Mouse (Mus musculus) neural tube, embryonic 15.5 days (tissue): ENCODE measurements around the gene Olig1. TPM values are rescaled to one million over a fixed set of nuclear protein-coding genes. Genes with fewer than 3 reads are reported as not detected.

ENCODE experiments used
- ATAC-seq: fragments of 200-750 bp; cut with Nextera tagmentation; 2 replicates; pipeline ENCODE4 v1.8.0; 2017; ENCODE audit warnings: mild to moderate bottlenecking, moderate TSS enrichment, moderate library complexity; ENCODE audit not compliant: low FRiP score
- H3K27ac ChIP-seq: fragments of 300-500 bp; sonication (generic); replicated peaks from 2 replicates; pipeline ENCODE4 v1.5.1; 2015; ENCODE audit warnings: mild to moderate bottlenecking, inconsistent platforms
- H3K27me3 ChIP-seq: fragments of 300-500 bp; sonication (generic); replicated peaks from 2 replicates; pipeline ENCODE4 v1.6.1; 2015; ENCODE audit warnings: inconsistent platforms
- H3K36me3 ChIP-seq: fragments of 300-500 bp; sonication (generic); 2 replicates; pipeline ENCODE4 v1.6.1; 2015; ENCODE audit warnings: inconsistent platforms
- H3K4me1 ChIP-seq: fragments of 300-500 bp; sonication (generic); 2 replicates; pipeline ENCODE4 v1.6.1; 2015; ENCODE audit warnings: inconsistent platforms
- H3K4me2 ChIP-seq: fragments of 300-500 bp; sonication (generic); 2 replicates; pipeline ENCODE4 v1.6.1; 2015; ENCODE audit warnings: inconsistent platforms, mild to moderate bottlenecking, moderate library complexity
- H3K4me3 ChIP-seq: fragments of 300-500 bp; sonication (generic); replicated peaks from 2 replicates; pipeline ENCODE4 v1.5.1; 2015; ENCODE audit warnings: mild to moderate bottlenecking, inconsistent platforms
- H3K9ac ChIP-seq: fragments of 300-500 bp; sonication (generic); replicated peaks from 2 replicates; pipeline ENCODE4 v1.6.1; 2015; ENCODE audit warnings: mild to moderate bottlenecking, inconsistent platforms
- H3K9me3 ChIP-seq: fragments of 300-500 bp; sonication (generic); replicated peaks from 2 replicates; pipeline ENCODE4 v1.6.1; 2016; ENCODE audit warnings: inconsistent platforms
- WGBS: fragments of 180-500 bp; shearing (Covaris S2); methylation state at CpG from one replicate; pipeline ENCODE4 v1.1.7; 2015; ENCODE audit warnings: mixed read lengths; 5-methylcytosine and 5-hydroxymethylcytosine counted together
- polyA plus RNA-seq: library from polyadenylated mRNA; unstranded; fragments of >200 nt; fragmentation: Nextera tagmentation; extraction: Ambion mirVana; gene quantifications from 2 replicates; pipeline ENCODE4 v1.2.1, GENCODE M21; 2015

Olig1 gene
- polyA plus RNA-seq, 1 experiment from 2014 or later, result 86.7 TPM

DNA sequence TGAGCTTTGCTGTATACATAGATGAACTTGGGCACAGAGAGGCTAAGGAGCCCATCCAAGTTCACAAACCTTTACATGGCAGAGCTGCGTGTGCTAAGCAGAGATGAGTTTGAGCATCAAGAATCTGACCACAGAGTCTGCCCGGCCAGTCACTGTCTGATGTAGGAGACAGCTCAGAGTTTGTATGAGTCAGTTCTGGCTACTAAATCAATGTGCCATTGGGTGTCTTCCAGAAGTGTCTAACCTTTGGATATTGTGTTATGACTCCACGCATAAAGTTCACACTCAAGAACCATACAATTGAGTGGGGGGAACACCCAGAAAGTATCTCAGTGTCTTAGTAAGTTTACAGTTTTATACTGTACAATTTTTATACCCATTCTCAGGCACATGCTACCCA, 8.7 kb upstream of the Olig1 start:
- no peak for ATAC-seq
- no peaks in the 10 kb centered on the region for H3K36me3 ChIP-seq
- no peak overlapping the region for H3K9ac ChIP-seq
- no peaks in the 10 kb centered on the region for H3K4me1 ChIP-seq
- H3K4me3 ChIP-seq, result no peak overlapping the region
- H3K27me3 ChIP-seq, result peaks cover 95% of the 10 kb centered on the region
- H3K4me2 ChIP-seq, result no peak overlapping the region
- H3K9me3 ChIP-seq, result no peaks in the 10 kb centered on the region
- no peak overlapping the region for H3K27ac ChIP-seq
- WGBS, result 93% methylated on average over 3 of the region's 3 CpGs

DNA sequence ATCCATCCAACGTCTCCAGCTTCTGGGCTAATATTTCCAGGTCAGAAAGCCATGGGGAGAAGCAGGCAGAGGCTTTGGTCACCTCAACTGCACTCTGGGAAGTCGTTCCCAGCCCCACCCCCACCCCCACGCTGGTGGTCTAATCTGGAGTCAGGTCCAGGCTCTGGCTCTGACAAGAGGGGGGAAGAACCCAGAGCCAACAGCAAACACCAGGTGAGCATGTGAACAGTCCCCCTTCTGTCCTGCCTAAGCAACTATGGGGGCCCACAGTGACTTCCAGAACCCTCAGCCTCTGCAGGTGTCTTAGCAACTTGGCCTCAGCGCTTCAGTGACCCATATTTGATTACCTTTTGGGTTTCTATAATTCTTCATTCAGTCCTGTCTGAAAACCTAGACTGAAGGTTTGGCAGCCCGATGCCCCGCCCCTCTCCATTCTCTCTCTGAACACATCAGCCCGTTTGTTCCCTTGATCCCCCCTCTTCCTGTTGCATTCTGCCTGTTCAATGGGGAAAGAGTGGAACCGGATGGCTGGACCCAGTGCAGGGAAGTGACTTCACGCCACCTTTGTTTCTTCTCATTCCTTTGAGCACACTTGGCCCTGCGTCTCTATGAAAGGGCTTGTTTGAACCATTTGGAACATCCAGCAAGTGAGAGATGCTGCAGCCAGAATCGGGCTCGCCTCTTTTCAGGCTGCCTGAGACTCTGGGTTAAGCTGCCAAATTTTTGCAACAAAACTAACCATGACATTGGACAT, 6.9 kb upstream of the Olig1 start:
- no peak overlapping the region for H3K4me2 ChIP-seq
- peaks cover 95% of the 10 kb centered on the region for H3K27me3 ChIP-seq
- H3K9ac ChIP-seq, result no peak overlapping the region
- H3K4me3 ChIP-seq, result no peak overlapping the region
- 32% methylated on average over 12 of the region's 12 CpGs for WGBS
- H3K9me3 ChIP-seq, result no peaks in the 10 kb centered on the region
- peak; percentile 85 for ATAC-seq
- H3K4me1 ChIP-seq, result no peaks in the 10 kb centered on the region
- H3K27ac ChIP-seq, result peak overlapping the region; percentile 54
- H3K36me3 ChIP-seq, result no peaks in the 10 kb centered on the region

DNA sequence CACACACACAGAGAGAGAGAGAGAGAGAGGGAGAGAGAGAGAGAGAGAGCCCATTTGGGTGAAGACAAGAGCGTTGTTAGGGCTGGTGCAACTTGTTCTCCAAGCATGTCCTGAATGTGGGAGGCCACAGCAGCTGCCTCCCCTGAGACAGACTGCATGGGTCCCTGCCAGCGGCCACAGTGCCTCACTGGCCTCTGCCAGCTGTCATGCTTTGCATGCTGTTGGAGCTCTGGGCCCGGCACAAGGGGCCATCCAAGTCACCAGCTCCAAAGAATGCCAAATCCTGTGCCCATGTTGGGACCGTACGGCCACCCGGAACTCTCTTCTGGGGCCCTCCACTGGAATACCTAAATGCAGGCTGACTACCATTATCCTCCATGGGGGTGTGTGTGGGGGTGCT, 3.6 kb upstream of the Olig1 start:
- no peaks in the 10 kb centered on the region for H3K9me3 ChIP-seq
- H3K36me3 ChIP-seq, result no peaks in the 10 kb centered on the region
- peak; percentile 40; the same call in 1 of the 2 replicates for ATAC-seq
- H3K4me3 ChIP-seq, result no peak overlapping the region
- H3K27ac ChIP-seq, result no peak overlapping the region
- no peak overlapping the region for H3K9ac ChIP-seq
- WGBS, result 69% methylated on average over 6 of the region's 6 CpGs
- peaks cover 20% of the 10 kb centered on the region for H3K4me1 ChIP-seq
- H3K4me2 ChIP-seq, result no peak overlapping the region
- peaks cover 95% of the 10 kb centered on the region for H3K27me3 ChIP-seq

DNA sequence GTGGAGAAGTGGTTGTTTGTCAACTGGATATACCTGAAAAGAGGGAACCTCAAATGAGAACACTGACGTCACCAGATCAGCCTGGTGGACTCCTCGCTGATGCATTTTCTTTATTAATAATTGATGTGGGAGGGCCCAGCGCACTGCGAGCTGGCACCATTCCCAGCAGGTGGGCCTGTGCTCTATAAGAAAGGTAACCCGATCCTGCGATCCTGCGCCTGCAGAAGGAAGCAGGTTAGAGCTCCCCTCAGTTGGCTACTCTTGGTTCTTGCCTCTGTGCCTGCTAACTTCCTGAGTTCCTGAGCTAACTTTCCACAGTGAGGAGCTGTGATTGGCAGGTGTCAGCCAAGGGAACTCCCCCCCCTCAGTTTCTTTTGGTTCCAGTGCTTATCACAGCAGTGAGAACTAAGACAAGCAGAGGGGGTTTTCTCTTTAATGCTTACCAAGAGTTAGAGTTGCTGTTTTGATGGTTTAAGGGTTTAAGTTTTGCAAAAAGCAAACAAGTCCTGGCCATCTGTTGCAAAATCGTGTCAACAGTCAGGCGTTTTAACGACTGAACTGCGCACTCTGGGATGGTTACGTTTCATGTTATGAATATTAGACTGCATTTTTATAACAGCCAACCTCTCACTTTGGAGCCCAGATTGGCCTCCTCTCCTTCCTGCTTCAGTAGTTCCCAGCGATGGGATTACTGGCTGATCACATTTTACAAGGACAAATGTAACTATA, 684 bp upstream of the Olig1 start:
- no peak overlapping the region for H3K27ac ChIP-seq
- H3K27me3 ChIP-seq, result peaks cover 97% of the 10 kb centered on the region
- H3K4me3 ChIP-seq, result peak overlapping the region; percentile 40
- H3K4me2 ChIP-seq, result peak overlapping the region; percentile 69
- H3K4me1 ChIP-seq, result peaks cover 23% of the 10 kb centered on the region
- no peak overlapping the region for H3K9ac ChIP-seq
- 6% methylated on average over 13 of the region's 13 CpGs for WGBS
- no peak for ATAC-seq
- no peaks in the 10 kb centered on the region for H3K36me3 ChIP-seq
- H3K9me3 ChIP-seq, result no peaks in the 10 kb centered on the region

DNA sequence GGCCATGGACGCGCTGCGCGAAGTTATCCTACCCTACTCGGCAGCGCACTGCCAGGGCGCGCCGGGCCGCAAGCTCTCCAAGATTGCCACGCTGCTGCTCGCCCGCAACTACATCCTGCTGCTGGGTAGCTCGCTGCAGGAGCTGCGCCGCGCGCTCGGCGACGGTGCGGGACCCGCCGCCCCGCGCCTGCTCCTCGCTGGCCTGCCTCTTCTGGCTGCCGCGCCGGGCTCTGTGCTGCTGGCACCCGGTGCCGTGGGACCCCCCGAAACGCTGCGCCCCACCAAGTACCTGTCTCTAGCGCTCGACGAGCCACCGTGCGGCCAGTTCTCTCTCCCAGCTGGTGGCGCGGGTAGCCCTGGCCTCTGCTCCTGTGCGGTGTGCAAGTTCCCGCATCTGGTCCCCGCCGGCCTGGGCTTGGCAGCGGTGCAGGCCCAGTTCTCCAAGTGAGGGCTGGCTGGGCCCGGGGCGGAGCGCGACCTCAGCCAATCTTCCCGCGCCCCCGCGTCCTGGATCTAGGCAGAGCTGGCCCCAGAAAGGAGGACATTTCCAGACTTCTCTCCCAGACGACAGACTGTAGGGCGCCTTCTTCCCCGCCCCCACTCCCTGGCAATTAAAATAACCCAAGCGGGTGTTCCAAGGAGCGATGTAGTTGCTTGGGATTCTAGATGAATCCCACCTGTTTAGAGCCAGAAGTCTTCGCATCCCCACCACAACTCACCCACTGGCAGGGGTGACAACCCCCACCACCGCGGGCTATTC, 820 bp downstream of the Olig1 start:
- Histone ChIP-seq H3K9me3 (no peaks in the 10 kb centered on the region), H3K4me2 (peak overlapping the region; percentile 69), H3K4me3 (peak overlapping the region; percentile 40), H3K9ac (peak overlapping the region; percentile 28; the same call in 1 of the 2 replicates), H3K27me3 (peaks cover 99% of the 10 kb centered on the region), H3K36me3 (no peaks in the 10 kb centered on the region), H3K4me1 (peaks cover 23% of the 10 kb centered on the region), H3K27ac (peak overlapping the region; percentile 37; the same call in 1 of the 2 replicates)
- no peak; the same call in 1 of the 2 replicates for ATAC-seq
- WGBS, result under 1% methylated on average over 63 of the region's 63 CpGs

DNA sequence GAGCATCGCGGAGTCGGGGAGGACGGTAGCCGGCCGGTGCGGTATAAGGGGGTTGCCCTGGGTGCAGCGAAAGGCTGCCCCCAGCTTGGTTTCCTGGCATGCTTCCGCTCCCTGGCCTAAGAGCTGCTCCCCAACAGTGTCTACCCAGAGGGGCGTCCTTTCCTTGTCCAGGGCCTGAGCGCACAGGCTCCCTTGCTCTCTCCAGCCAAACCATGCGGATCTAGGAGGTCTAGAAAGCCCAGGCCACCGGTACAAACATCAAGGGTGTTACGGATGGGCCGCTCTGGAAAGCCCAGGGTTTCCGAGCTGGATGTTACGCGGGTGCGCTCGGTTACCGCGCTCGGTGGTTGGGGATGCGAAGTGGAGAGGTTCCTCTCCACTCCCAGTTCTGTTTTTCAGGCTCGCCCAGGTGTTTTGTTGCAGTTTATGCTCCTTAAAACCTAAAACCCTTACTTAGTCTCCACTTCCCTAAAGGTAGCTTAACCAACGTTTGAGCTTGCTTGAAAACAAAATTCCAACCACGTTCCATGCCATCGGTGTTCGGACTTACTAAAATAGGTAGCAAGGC, 1.5 kb downstream of the Olig1 start:
- H3K4me2 ChIP-seq, result peak overlapping the region; percentile 69
- peak overlapping the region; percentile 40 for H3K4me3 ChIP-seq
- ATAC-seq, result no peak
- no peaks in the 10 kb centered on the region for H3K36me3 ChIP-seq
- under 1% methylated on average over 29 of the region's 29 CpGs for WGBS
- peaks cover 99% of the 10 kb centered on the region for H3K27me3 ChIP-seq
- H3K9ac ChIP-seq, result no peak overlapping the region
- peaks cover 23% of the 10 kb centered on the region for H3K4me1 ChIP-seq
- H3K9me3 ChIP-seq, result no peaks in the 10 kb centered on the region
- H3K27ac ChIP-seq, result 0 out of 2 replicates have a peak overlapping the region, but pooled peaks have one; percentile 9

DNA sequence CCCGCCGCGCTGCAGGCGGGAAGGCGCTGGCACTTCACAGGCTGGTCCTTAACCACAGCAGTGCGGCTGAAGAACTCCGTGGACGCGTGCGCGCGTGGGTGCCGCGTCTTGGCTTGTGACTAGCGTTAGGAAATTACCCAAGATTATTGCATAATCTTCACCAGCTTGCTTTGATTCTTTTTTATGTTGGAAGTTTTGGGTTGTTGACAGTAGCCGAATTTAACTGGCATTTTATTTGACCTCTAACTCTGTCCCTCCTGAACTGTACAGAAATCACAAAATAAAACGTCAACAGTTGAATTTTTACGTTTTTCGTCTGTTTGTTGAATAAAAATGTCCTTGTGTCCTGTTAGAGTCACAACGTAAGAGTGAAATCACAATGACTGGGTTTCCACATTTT, 2.1 kb downstream of the Olig1 start:
- Histone ChIP-seq H3K27ac (no peak overlapping the region), H3K4me1 (peaks cover 23% of the 10 kb centered on the region), H3K4me2 (no peak overlapping the region), H3K4me3 (peak overlapping the region; percentile 40), H3K36me3 (no peaks in the 10 kb centered on the region), H3K9ac (no peak overlapping the region), H3K27me3 (peaks cover 99% of the 10 kb centered on the region), H3K9me3 (no peaks in the 10 kb centered on the region)
- 2% methylated on average over 20 of the region's 20 CpGs for WGBS
- ATAC-seq, result no peak

DNA sequence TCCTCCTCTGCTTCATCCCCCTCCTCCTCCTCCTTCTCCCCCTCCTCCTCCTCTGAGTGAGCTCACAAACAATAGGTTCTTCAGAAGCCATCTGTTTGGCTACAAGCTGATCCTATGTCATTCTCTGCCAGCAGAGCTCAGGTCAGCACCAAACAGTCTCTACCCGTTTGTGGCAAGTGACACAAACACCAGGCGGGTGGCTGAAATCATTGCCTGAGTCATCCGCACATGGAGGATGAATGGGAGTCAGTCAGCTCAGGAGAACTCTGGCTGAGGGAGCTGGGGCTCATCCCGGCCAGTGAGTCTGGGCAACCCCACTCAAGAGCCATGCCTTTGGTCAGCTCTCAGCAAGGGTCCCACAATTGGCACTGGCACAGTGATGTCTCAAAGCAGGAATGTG, 10.9 kb downstream of the Olig1 start:
- Histone ChIP-seq H3K4me2 (no peak overlapping the region), H3K36me3 (no peaks in the 10 kb centered on the region), H3K4me3 (no peak overlapping the region), H3K4me1 (no peaks in the 10 kb centered on the region), H3K27ac (no peak overlapping the region), H3K9ac (no peak overlapping the region), H3K27me3 (peaks cover 83% of the 10 kb centered on the region), H3K9me3 (no peaks in the 10 kb centered on the region)
- WGBS, result 69% methylated on average over 4 of the region's 4 CpGs
- no peak for ATAC-seq

DNA sequence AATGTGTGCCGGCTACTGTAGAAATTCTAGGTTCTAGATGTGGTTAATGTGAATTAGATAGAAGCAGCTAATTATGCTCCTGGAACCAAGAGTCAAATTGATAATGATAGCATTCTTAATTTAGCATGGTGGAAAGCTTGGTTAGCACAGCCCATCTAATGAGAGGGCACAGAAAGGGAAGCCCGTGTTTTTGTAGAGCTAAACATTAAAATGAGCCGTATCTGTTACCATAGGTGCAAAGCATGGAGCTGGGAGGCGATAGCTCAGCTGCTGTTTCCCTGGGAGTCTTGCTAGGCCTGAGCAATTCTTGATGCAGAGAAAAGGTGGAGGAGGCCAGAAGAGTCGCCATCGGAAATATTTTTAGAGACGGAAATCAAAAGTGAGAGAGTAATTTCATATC, 22.5 kb downstream of the Olig1 start:
- Histone ChIP-seq H3K9me3 (no peaks in the 10 kb centered on the region), H3K27ac (no peak overlapping the region), H3K4me1 (no peaks in the 10 kb centered on the region), H3K27me3 (peaks cover 55% of the 10 kb centered on the region), H3K36me3 (no peaks in the 10 kb centered on the region), H3K4me3 (no peak overlapping the region), H3K9ac (no peak overlapping the region), H3K4me2 (no peak overlapping the region)
- 68% methylated on average over 7 of the region's 7 CpGs for WGBS
- no peak for ATAC-seq

DNA sequence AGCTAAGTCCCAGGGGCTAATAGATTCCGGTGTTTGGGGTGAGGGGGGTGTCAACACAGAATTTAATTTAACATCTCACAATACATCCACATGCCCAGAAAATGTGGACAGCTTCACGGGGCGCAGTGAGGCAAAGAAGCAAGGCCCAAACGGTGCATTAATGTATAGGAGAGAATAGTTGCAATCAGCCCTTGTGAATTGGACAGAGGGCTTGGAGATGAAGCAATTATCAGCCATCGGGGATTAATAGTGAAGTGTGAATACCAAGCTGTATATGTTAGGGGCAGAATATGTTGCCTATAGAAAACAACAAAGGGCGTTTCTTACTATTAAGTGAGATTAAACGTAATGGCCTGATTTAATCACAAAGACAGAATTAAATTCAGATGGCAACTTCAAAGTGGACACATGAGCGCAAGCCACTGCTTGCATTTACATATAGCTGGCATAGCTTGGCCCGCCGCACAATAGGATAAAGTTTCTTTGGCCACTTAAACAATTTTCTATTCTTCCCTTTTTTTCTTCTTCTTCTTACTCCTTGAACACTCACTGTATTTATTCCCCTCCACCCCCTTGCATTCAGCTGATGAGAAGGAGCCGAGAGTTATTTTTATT, 23.3 kb downstream of the Olig1 start:
- Histone ChIP-seq H3K27ac (no peak overlapping the region), H3K9ac (no peak overlapping the region), H3K27me3 (peaks cover 60% of the 10 kb centered on the region), H3K36me3 (no peaks in the 10 kb centered on the region), H3K4me3 (no peak overlapping the region), H3K4me2 (no peak overlapping the region), H3K9me3 (no peaks in the 10 kb centered on the region), H3K4me1 (no peaks in the 10 kb centered on the region)
- ATAC-seq, result no peak
- 78% methylated on average over 11 of the region's 11 CpGs for WGBS

DNA sequence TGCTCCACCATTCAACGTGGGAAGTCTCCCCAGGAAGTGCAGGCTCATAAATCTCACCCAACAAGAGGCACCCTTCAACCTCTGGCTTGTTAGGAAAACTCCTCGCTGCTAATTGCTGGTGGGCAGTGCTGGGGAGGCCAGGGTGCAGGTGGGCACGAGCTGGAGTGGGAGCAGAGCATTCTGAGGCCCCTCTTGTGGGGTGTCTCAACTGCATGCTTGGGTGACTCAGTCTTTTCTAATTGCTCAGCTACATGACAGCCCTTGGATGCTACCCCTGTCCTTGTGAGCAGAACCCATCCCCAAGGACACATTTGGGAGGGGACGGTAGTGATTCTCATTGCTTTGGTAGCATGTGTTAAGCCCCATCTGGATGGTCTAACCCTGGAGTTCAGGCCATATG, 28.2 kb downstream of the Olig1 start:
- Histone ChIP-seq H3K4me1 (peaks cover 10% of the 10 kb centered on the region; the same call in 1 of the 2 replicates), H3K36me3 (no peaks in the 10 kb centered on the region), H3K9ac (no peak overlapping the region), H3K27me3 (peaks cover 73% of the 10 kb centered on the region), H3K4me3 (no peak overlapping the region), H3K9me3 (no peaks in the 10 kb centered on the region), H3K4me2 (no peak overlapping the region), H3K27ac (no peak overlapping the region)
- ATAC-seq, result no peak
- 8% methylated on average over 4 of the region's 4 CpGs for WGBS
